Mouse (Mus musculus): ENCODE measurements around the gene Olfr923. TPM values are rescaled to one million over a fixed set of nuclear protein-coding genes. Genes with fewer than 3 reads are reported as not detected.
A peak's percentile ranks its signal among the peaks of the same experiment; 100 is the strongest.

The Olfr923 gene
- polyA plus RNA-seq (2014; fragmentation: Nextera tagmentation; extraction: Ambion mirVana) = not detected in 2 replicates

DNA sequence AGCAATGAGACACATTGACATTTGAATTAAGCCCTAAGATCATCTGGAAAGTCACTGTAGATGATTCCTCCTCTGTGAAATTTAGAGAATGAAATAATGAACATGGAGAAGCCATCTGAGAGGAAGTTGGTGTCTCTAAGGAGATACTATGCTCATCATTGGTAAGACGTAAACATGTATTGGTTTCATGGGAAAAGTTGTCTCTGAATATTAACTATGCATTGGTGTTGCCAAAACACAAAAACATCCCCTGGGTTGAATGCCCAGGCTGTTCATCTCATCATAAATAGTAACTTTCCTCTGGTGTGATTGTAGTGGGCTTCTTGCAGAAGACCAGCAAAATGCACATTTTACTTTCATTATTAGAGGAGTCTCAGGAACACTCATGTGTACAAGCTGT, at the start of gene Olfr923:
Gene Olfr923, plus strand, starts transcription at position 301 of the 400 bp plus-strand sequence.
- ATAC-seq (ENCODE audit: insufficient number of reproducible peaks, insufficient read depth, low FRiP score, low read depth) = no peak
- Histone ChIP-seq H3K27ac (replicated peaks in 1 of 2; ENCODE audit: control insufficient read depth in 1 of 2, insufficient read depth in 1 of 2, low read depth in 2 of 2, low read length in 2 of 2) (no peak within 1 kb of the TSS), H3K36me3 (ENCODE audit: control insufficient read depth, insufficient read depth, low read length) (no peaks in the 10 kb centered on the region), H3K9me3 (ENCODE audit: control insufficient read depth, low read length) (no peaks in the 10 kb centered on the region), H3K4me1 (ENCODE audit: control insufficient read depth in 2 of 2, insufficient read depth in 2 of 2, low read length in 2 of 2) (no peaks in the 10 kb centered on the region), H3K27me3 (ENCODE audit: control insufficient read depth, insufficient read depth, low read length) (no peaks in the 10 kb centered on the region), H3K4me2 (ENCODE audit: low read length) (no peak within 1 kb of the TSS), H3K9ac (ENCODE audit: low read length) (no peak within 1 kb of the TSS), H3K4me3 (ENCODE audit: control insufficient read depth in 1 of 2, insufficient read depth in 1 of 2, low read depth in 1 of 2, low read length in 2 of 2) (no peak within 1 kb of the TSS)
- WGBS = 86% methylated on average over 1 of the region's 1 CpGs

GRCm38 (mm10) chr9:38792689-38793088, 33.7 kb upstream of the Olfr923 start:
- no peaks in the 10 kb centered on the region for H3K27me3 ChIP-seq (ENCODE audit: control insufficient read depth, insufficient read depth, low read length)
- no peak overlapping the region for H3K9ac ChIP-seq (ENCODE audit: low read length)
- no peaks in the 10 kb centered on the region for H3K36me3 ChIP-seq (ENCODE audit: control insufficient read depth, insufficient read depth, low read length)
- H3K9me3 ChIP-seq (ENCODE audit: control insufficient read depth, low read length) = no peaks in the 10 kb centered on the region
- H3K4me3 ChIP-seq (ENCODE audit: control insufficient read depth in 1 of 2, insufficient read depth in 1 of 2, low read depth in 1 of 2, low read length in 2 of 2) = no peak overlapping the region
- H3K4me1 ChIP-seq (ENCODE audit: control insufficient read depth in 2 of 2, insufficient read depth in 2 of 2, low read length in 2 of 2) = no peaks in the 10 kb centered on the region
- ATAC-seq (ENCODE audit: insufficient number of reproducible peaks, insufficient read depth, low FRiP score, low read depth) = no peak
- WGBS = 78% methylated on average over 2 of the region's 2 CpGs
- no peak overlapping the region for H3K4me2 ChIP-seq (ENCODE audit: low read length)
- no peak overlapping the region for H3K27ac ChIP-seq (replicated peaks in 1 of 2; ENCODE audit: control insufficient read depth in 1 of 2, insufficient read depth in 1 of 2, low read depth in 2 of 2, low read length in 2 of 2)

DNA sequence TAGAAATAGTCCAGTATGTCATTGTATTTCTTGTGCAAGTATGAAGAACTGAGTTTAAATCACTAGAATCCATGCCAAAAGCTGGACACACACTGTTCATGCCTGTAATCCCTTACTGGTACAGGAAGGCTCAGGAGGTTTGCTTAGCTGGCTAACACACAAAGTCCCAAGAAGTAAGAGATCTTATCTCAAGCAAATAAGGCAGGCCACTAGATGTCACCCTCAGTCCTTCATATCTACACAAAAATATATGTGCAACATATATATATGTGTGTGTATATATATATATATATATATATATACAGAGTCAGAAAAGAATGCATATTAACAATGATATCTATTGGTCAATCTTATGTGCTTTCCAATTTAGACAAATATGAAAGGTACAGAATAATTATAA, 20.6 kb upstream of the Olfr923 start:
- Histone ChIP-seq H3K9ac (ENCODE audit: low read length) (no peak overlapping the region), H3K27me3 (ENCODE audit: control insufficient read depth, insufficient read depth, low read length) (no peaks in the 10 kb centered on the region), H3K4me2 (ENCODE audit: low read length) (no peak overlapping the region), H3K4me3 (ENCODE audit: control insufficient read depth in 1 of 2, insufficient read depth in 1 of 2, low read depth in 1 of 2, low read length in 2 of 2) (no peak overlapping the region), H3K27ac (replicated peaks in 1 of 2; ENCODE audit: control insufficient read depth in 1 of 2, insufficient read depth in 1 of 2, low read depth in 2 of 2, low read length in 2 of 2) (no peak overlapping the region), H3K4me1 (ENCODE audit: control insufficient read depth in 2 of 2, insufficient read depth in 2 of 2, low read length in 2 of 2) (no peaks in the 10 kb centered on the region), H3K9me3 (ENCODE audit: control insufficient read depth, low read length) (no peaks in the 10 kb centered on the region), H3K36me3 (ENCODE audit: control insufficient read depth, insufficient read depth, low read length) (no peaks in the 10 kb centered on the region)
- no peak for ATAC-seq (ENCODE audit: insufficient number of reproducible peaks, insufficient read depth, low FRiP score, low read depth)

DNA sequence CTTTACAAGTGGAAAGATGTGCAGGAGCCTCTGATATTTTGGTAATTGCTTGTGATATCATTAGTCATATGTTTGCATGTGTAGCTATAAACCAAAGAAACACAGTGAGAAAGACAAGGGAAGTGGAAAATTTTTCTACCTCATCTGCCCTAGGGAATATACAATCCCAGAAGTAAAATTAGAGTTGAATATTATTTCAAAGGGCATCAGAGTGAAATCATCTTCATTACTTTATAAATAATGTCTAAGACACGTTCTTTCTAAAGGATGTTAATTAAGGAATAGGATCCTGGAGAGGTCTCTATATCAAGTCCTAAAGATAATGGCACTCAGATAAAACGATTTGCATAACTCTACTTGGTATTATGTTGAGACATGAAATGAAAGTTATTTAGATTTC, 12.0 kb upstream of the Olfr923 start, which contains the start of gene Olfr922:
Gene Olfr922, plus strand, starts transcription at position 301 of the 400 bp plus-strand sequence.
- 58% methylated on average over 2 of the region's 2 CpGs for WGBS
- Histone ChIP-seq H3K4me2 (ENCODE audit: low read length) (no peak within 1 kb of the TSS), H3K27ac (replicated peaks in 1 of 2; ENCODE audit: control insufficient read depth in 1 of 2, insufficient read depth in 1 of 2, low read depth in 2 of 2, low read length in 2 of 2) (no peak within 1 kb of the TSS), H3K27me3 (ENCODE audit: control insufficient read depth, insufficient read depth, low read length) (no peaks in the 10 kb centered on the region), H3K36me3 (ENCODE audit: control insufficient read depth, insufficient read depth, low read length) (no peaks in the 10 kb centered on the region), H3K4me3 (ENCODE audit: control insufficient read depth in 1 of 2, insufficient read depth in 1 of 2, low read depth in 1 of 2, low read length in 2 of 2) (no peak within 1 kb of the TSS), H3K4me1 (ENCODE audit: control insufficient read depth in 2 of 2, insufficient read depth in 2 of 2, low read length in 2 of 2) (no peaks in the 10 kb centered on the region), H3K9ac (ENCODE audit: low read length) (no peak within 1 kb of the TSS), H3K9me3 (ENCODE audit: control insufficient read depth, low read length) (no peaks in the 10 kb centered on the region)
- ATAC-seq (ENCODE audit: insufficient number of reproducible peaks, insufficient read depth, low FRiP score, low read depth) = no peak

DNA sequence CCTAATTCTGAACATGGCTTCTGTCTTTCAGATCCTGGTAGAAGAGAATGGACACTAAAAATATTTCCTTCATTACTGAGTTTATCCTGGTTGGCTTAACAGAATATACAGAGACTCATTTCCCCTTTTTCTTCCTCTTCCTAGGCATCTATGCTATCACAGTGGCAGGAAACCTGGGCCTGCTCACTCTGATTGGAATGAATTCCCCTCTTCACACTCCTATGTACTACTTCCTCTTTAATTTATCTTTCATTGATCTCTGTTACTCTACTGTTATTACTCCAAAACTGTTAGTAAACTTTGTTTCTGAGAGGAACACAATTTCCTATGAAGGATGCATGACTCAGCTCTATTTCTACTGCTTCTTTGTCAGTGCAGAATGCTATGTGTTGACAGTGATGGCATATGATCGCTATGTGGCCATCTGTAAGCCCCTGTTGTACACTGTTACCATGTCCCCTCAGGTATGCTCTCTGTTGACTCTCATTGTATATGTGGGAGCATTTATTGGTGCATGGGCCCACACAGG, 10.8 kb upstream of the Olfr923 start:
- H3K27ac ChIP-seq (replicated peaks in 1 of 2; ENCODE audit: control insufficient read depth in 1 of 2, insufficient read depth in 1 of 2, low read depth in 2 of 2, low read length in 2 of 2) = no peak overlapping the region
- H3K9ac ChIP-seq (ENCODE audit: low read length) = no peak overlapping the region
- WGBS = 89% methylated on average over 1 of the region's 1 CpGs
- no peaks in the 10 kb centered on the region for H3K27me3 ChIP-seq (ENCODE audit: control insufficient read depth, insufficient read depth, low read length)
- no peaks in the 10 kb centered on the region for H3K9me3 ChIP-seq (ENCODE audit: control insufficient read depth, low read length)
- no peaks in the 10 kb centered on the region for H3K4me1 ChIP-seq (ENCODE audit: control insufficient read depth in 2 of 2, insufficient read depth in 2 of 2, low read length in 2 of 2)
- H3K4me2 ChIP-seq (ENCODE audit: low read length) = no peak overlapping the region
- H3K4me3 ChIP-seq (ENCODE audit: control insufficient read depth in 1 of 2, insufficient read depth in 1 of 2, low read depth in 1 of 2, low read length in 2 of 2) = no peak overlapping the region
- ATAC-seq (ENCODE audit: insufficient number of reproducible peaks, insufficient read depth, low FRiP score, low read depth) = no peak
- no peaks in the 10 kb centered on the region for H3K36me3 ChIP-seq (ENCODE audit: control insufficient read depth, insufficient read depth, low read length)

GRCm38 (mm10) chr9:38833027-38833426, 6.7 kb downstream of the Olfr923 start:
- H3K9ac ChIP-seq (ENCODE audit: low read length) = no peak overlapping the region
- no peaks in the 10 kb centered on the region for H3K9me3 ChIP-seq (ENCODE audit: control insufficient read depth, low read length)
- H3K4me3 ChIP-seq (ENCODE audit: control insufficient read depth in 1 of 2, insufficient read depth in 1 of 2, low read depth in 1 of 2, low read length in 2 of 2) = no peak overlapping the region
- H3K36me3 ChIP-seq (ENCODE audit: control insufficient read depth, insufficient read depth, low read length) = no peaks in the 10 kb centered on the region
- H3K4me1 ChIP-seq (ENCODE audit: control insufficient read depth in 2 of 2, insufficient read depth in 2 of 2, low read length in 2 of 2) = peaks cover 0 to 5% of the 10 kb centered on the region in 2 experiments; a peak in 1 of 4 replicates
- ATAC-seq (ENCODE audit: insufficient number of reproducible peaks, insufficient read depth, low FRiP score, low read depth) = no peak
- H3K27ac ChIP-seq (replicated peaks in 1 of 2; ENCODE audit: control insufficient read depth in 1 of 2, insufficient read depth in 1 of 2, low read depth in 2 of 2, low read length in 2 of 2) = no peak overlapping the region
- WGBS = 4% methylated on average over 2 of the region's 2 CpGs
- H3K4me2 ChIP-seq (ENCODE audit: low read length) = peak overlapping the region; percentile 28
- H3K27me3 ChIP-seq (ENCODE audit: control insufficient read depth, insufficient read depth, low read length) = no peaks in the 10 kb centered on the region

DNA sequence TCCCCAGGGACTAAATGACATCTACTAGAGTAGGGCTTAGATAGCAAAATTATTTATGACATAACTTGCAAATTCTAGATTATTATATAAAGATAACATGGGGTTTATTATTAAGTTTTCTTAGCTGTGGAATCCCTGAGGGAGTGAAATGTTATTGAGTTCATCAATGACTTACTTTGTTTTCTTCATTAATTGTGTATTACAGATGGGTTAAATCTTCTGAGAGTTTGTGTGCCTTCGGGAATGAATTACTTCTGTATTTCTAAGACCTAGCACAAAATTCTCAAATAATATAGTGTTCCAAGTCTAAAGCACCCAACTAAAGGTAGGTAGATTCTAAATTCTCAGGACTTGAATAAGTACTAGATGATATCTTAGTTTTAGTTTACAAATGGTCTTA, 17.8 kb downstream of the Olfr923 start, which contains the start of gene Olfr924:
Gene Olfr924, plus strand, starts transcription at position 301 of the 400 bp plus-strand sequence.
- H3K27me3 ChIP-seq (ENCODE audit: control insufficient read depth, insufficient read depth, low read length) = no peaks in the 10 kb centered on the region
- no peaks in the 10 kb centered on the region for H3K4me1 ChIP-seq (ENCODE audit: control insufficient read depth in 2 of 2, insufficient read depth in 2 of 2, low read length in 2 of 2)
- H3K9ac ChIP-seq (ENCODE audit: low read length) = no peak within 1 kb of the TSS
- no peak within 1 kb of the TSS for H3K27ac ChIP-seq (replicated peaks in 1 of 2; ENCODE audit: control insufficient read depth in 1 of 2, insufficient read depth in 1 of 2, low read depth in 2 of 2, low read length in 2 of 2)
- H3K4me3 ChIP-seq (ENCODE audit: control insufficient read depth in 1 of 2, insufficient read depth in 1 of 2, low read depth in 1 of 2, low read length in 2 of 2) = no peak within 1 kb of the TSS
- no peak for ATAC-seq (ENCODE audit: insufficient number of reproducible peaks, insufficient read depth, low FRiP score, low read depth)
- WGBS = 85% methylated on average over 1 of the region's 1 CpGs
- H3K4me2 ChIP-seq (ENCODE audit: low read length) = no peak within 1 kb of the TSS
- H3K36me3 ChIP-seq (ENCODE audit: control insufficient read depth, insufficient read depth, low read length) = no peaks in the 10 kb centered on the region
- H3K9me3 ChIP-seq (ENCODE audit: control insufficient read depth, low read length) = no peaks in the 10 kb centered on the region

GRCm38 (mm10) chr9:38854760-38855159, 28.4 kb downstream of the Olfr923 start, which contains the start of gene Olfr26:
Olfr26 (plus strand) TSS chr9:38855060.
- ATAC-seq (ENCODE audit: insufficient number of reproducible peaks, insufficient read depth, low FRiP score, low read depth) = no peak
- Histone ChIP-seq H3K9me3 (ENCODE audit: control insufficient read depth, low read length) (no peaks in the 10 kb centered on the region), H3K4me2 (ENCODE audit: low read length) (no peak within 1 kb of the TSS), H3K36me3 (ENCODE audit: control insufficient read depth, insufficient read depth, low read length) (no peaks in the 10 kb centered on the region), H3K4me3 (ENCODE audit: control insufficient read depth in 1 of 2, insufficient read depth in 1 of 2, low read depth in 1 of 2, low read length in 2 of 2) (no peak within 1 kb of the TSS), H3K27ac (replicated peaks in 1 of 2; ENCODE audit: control insufficient read depth in 1 of 2, insufficient read depth in 1 of 2, low read depth in 2 of 2, low read length in 2 of 2) (no peak within 1 kb of the TSS), H3K9ac (ENCODE audit: low read length) (no peak within 1 kb of the TSS), H3K4me1 (ENCODE audit: control insufficient read depth in 2 of 2, insufficient read depth in 2 of 2, low read length in 2 of 2) (no peaks in the 10 kb centered on the region), H3K27me3 (ENCODE audit: control insufficient read depth, insufficient read depth, low read length) (no peaks in the 10 kb centered on the region)
